Mouse (Mus musculus) CD8-positive naive resting alpha-beta T cell, adult 2 months (primary cell): ENCODE data around the gene Selenom.

Experiments
- DNase-seq, 2 experiments: peaks; one replicate each; pipeline ENCODE4 v3.0.0; 2022; ENCODE audit warnings: low read depth in 2 of 2, low spot score in 2 of 2

The Selenom gene

GRCm38 (mm10) chr11:3513291-3513690 is 1.2 kb upstream of the Selenom start:
- DNase-seq, result no peak

- DNase-seq, result no peak
Observed at GRCm38 (mm10) chr11:3515216-3515615, 732 bp downstream of the Selenom start.

GRCm38 (mm10) chr11:3515637-3516036 is 1.2 kb downstream of the Selenom start:
- DNase-seq, result no peak

GRCm38 (mm10) chr11:3516121-3516520 is 1.6 kb downstream of the Selenom start:
- no peak for DNase-seq

DNA sequence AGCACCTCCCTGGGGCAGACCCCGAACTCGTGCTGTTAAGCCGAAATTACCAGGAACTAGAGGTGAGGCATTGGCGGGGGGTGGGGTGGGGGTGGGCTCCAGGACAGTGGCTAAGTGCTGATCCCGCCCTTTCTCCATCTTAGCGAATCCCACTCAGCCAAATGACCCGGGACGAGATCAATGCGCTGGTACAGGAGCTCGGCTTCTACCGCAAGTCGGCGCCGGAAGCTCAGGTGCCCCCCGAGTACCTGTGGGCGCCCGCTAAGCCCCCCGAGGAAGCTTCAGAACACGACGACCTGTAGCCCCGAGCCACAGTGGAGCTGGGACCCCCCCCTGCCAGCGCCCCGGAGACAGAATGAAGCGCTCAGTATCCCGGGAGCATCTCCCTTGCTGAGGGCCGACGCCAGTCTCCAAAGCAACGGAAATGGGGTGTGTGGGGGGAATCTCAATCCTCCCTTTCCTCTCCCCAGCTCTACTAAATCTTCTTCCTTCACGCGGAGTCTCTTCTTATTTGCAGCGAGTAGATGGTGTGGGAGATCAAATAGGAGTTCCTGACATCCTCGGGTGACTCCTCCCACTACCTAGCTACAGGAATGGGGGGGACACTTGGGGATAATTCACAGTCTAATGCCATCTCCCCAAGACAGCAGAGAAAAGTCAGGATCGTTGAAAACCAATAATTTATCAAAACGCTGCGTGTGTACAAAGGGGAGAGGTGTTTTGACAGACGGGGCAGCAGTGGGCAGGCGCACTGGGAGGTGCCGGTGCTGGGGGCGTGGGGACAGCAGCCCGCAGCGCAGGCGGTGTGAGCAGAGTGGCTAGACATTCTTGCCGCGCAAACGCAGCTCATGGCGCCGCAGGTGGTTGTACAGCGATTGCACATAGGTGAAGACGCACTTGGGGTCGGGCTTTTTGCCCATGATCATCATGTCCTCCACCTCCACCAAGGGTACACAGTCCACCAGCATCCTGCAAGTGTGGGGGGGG is 2.7 kb downstream of the Selenom start:
- peak; percentile 33 to 34 for DNase-seq

DNA sequence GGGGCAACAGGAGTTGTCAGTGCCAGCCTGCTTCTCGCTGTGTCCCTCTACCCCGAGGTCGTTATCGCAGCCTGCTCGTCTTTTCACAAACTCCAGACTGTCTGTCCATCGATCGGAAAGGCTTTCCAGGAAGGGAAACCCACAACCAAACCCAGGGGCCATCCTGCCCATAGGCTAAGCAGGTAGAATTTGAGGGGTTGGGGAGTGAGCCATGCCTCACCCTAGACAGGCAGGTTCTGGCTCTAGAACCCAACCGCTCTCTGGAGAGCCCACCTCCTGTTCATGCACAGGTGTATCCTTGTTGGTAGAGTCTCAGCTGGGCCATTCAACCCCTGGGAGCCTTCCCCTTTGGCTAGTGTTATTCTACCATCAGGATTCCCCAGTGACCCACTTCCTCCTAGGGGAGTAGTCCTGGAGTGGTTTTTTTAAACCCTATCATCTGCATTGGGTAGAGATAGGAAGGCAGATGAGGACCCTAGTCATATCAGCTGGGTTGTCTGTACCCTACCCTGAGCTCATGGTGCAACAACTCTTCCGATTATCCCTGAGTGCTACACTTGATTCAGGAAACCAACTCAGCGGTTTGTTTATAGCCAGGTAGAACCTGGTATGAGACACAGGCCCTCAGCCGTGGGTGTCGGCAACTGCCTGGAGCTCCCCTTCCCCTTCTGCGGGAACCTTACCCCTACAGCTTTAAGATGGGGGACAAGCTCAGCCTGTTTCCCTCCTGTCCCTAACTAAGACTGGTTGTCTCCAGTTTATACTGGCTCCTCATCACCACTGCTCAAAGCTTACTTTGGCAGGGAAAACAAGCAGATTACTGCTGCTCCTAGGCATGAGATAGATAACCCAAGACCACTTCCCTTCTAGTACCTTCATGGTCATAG is 3.6 kb downstream of the Selenom start:
- DNase-seq, result no peak

DNA sequence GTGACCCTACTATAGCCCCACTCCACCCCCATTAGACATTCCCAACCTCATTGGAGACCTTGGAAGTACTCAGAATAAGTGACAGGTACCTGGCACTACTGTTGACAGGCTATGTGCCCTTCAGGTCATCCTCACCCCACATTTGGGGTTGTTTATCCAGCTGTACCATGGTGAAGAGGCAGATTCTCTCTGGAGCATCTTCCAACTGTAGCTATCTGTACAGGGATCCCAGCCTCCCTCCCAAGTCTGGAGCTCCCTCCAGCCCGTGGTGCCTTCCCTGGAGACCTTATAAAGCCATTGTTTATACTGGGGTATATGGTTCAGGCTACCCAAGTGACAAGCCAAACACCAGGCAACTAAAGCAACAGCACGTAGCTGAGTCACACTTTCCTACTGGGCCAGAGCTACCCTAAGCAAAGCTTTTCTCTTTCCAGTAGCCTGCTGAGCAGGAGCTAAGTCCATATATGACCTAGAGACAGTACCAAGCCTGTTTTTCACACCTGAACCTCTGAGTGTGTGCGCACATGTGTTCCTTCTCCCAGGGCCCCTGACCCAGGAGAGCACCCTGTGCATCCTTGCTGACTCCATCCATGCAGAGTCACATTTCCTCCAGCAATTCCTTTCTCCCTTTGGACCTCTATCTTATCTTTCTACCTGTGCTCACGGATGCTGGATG is 4.7 kb downstream of the Selenom start:
- no peak for DNase-seq

DNA sequence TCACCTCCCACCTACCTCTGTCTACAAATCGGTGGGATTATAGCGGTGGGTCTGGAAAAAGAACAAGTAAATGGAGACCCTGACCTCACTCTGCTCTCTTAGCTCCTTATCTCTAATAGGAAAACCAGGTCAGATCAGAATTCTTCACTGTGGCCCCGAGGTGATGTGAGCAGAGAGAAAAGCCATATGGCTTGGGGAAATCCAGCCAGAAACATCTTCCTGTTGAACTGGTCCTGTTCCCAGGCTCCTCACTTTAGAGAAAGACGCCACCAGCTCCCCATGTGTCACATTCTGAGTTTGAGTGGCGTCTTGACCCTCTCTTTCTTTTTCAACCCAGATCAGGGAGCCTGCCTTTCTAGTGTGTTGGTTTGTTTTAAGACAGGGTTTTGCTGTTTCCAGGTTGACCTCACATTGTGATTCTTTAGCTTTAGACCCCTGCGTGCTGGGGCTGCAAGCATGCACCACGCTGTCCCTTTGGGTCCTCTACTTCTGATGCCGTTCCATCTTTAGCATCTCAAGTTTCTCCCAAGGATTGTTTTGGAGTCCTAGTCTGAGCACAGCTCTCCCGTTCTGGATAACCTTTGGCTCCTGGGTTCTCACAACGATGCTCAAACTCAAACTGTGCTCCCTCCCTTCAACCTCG is 5.4 kb downstream of the Selenom start:
- DNase-seq, result no peak

- no peak for DNase-seq
Observed at GRCm38 (mm10) chr11:3520919-3521318, 6.4 kb downstream of the Selenom start.

DNA sequence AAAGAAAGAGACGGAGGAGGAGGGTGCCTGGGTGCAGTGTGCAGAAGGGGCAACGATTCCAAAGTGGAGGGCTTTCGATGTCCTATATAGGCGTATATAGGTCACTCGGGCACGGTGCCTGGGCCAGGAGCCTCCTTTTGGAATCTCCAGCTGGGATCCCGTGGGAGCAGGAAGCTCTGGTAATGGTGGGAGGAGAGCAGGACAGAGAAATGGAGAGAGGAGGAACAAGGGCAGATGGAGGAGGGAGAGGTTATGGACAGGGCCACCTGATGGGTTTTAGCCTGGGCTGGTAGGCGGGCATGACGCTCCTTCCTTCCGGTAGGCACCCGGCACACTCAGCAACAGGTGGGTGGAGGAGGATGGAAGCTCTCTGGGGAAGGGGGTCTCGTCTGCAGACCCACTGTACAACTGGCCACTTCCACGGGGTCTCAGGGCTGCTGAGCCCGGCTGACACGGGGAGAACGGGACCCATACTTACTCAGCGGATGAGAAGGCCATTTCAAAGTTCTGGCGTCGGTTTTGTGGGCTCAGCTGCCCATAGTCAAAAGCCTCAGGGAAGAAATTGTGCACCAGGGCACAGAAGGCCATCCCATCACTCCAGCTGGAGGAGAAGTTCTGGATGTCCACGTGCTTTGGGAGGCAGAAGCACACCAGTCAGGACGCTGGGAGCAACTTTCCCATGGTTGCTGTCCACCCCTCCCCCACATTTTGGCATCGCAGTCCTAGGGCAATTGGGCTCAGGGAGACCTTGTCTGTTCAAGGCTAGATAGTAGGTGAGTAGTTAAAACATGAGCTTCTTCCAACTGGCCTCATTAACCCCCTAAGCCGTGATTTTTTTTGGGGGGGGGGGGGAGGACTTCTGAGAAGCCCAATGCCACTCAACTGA is 7.1 kb downstream of the Selenom start:
- DNase-seq, result no peak

DNA sequence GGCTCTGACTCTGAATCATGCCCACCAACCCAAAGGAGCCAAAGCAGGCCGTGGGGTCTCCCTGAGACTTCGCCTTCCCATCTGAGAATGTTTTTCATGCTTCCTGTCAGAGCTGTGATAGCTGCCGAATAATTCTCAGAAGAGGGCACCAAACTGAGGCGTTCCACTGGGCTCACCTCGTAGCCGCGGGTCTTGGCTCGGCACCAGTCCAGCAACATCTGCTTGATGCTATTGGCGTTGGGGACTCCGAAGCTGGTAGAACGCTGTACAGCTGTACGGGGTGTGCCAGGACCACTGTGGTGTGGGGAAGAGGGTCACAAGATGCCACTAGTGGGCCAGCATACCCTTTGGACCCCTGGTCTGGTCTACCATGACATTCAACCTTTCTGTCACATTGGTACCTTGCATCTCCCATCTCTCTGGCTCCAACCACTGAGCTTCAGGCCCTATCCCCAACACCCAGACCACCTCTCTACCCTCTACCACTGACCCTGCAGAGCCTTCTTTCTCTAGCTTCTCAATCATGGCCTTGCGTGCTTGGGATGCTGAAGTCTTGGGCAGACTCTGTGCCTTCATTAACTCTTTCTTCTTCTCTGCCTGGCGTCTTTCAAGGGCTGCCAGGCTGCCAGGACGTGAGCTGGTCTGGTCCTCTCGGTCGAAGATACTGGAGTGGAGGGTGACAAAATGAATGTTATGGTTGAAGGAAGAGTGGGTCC is 8.0 kb downstream of the Selenom start:
- DNase-seq, result no peak

DNA sequence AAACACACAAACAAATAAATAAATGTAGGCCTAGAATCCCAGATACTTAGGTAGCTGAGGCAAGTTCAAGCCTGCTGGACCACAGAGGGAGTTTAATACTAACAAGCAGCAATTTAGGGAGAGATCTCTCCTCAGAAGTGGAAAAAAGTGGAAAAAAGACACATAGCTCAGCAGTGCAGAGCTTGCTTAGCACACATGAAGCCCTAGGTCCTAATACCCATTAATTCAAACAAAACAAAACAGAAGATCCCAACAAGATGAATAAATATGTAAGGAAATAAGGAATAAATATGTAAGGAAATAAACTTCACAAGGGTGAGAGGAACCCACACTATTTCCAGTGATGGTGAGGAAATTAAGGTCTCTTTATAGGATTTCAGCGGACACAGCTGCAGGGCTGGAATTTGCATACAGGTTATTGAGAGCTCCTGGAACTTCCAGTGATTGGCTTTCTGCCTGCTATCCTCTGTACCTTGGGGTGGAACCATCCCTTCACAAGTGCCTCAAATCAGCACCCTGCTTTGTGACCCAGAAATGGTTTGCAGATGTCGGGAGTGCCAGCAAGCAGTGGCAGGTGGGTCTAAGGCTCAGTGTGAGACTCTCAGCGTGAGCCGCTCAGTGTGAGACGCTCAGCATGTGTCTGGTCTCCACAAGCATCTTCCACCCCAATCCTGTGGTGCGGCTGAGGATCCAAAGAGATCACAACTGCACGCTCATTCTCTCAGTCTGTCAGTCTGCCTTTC is 9.5 kb downstream of the Selenom start:
- DNase-seq, result no peak

DNA sequence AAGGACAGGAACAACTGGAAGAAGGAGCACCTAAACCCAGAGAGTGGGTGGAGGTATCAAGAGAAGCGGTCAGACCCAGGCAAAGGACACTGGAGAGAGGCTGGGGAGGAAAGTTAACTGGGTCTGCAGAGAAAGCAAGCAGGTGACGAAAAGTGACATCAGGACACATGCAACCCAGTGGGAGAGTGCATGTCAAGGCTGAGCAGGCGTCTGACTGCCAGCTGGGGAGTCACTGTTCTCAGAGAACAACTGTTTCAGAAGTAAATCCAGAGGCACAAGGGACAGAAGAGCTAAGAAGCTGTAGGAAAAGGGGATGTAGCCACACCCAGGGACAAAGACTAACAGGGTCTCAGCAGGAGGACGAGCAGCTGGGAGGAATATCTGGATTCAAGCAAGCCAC is 11.1 kb downstream of the Selenom start:
- no peak for DNase-seq

DNA sequence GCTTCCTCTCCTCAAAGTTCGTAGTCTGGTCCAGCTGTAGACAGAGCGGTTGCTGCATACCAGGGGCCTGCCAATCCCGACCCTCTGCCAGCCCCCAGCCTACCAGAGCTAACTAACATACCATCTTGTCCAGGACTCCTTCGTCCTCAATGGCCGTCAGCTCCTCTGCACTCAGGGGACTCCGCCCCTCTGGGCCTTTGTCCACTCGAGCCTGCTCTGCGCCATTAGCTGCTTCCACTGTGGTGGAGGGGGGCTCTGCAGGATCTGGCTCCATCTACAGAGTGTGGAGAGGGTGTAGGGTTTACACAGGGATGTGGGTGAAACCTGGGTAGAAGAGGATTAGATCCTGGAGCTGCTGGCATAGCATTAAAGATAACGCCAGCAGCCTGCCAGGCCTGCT is 11.7 kb downstream of the Selenom start:
- DNase-seq, result no peak

DNA sequence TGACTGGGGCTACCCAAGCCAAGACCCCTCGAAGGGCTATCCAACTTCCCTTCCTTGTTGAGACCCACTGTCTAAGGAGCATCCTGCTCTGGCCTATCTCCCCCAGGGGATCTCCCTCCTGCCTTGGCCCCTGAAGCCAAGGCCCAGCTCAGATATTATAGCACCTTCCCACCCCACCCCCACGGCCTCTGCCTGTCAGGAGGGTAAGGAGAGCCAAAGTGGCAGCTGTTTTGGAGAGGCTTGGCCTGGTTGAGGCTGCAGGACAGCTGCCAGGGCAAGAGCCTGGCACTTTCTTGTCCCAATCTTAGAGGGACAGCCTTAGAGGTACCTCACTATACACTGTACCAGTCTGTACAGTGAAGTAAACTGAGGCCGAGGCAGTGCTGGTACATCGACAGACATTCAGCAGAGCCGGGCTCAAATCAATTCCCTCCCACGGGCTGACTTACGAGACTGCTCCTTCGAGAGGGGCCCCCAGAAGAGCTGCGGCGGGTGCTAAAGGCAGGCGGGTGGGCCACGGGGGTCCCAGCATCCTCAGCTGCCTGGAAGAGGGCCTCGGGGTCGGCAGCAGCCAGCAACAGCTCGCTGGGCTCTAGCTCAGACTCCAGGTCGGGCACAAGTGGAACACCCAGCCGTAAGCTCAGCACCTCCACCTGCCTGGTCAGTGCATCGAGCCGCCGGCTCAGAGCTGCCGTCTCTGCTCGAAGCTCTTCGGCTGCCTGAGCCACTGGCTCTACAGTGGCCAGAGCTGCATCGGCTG is 12.7 kb downstream of the Selenom start:
- no peak for DNase-seq

DNA sequence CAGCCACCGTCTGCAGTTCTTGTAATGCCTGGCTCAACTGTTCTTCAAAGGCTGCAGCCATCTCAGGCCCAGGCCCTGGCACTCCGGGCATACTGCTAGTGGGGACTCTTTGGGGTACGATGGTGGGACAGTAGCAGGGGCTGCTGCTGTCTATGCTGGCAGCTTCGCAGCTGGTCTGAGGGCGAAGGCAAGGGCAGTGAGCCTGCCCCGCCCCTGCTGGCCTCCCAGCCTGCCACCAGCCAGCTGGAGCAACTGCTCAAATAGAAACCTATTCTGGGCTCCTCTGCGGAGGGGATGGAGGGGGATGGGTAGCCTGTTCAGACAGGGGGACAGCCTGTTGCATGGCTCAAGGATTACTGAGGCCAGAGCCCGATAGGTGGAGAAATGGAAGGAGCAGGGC is 13.3 kb downstream of the Selenom start:
- no peak for DNase-seq

- no peak for DNase-seq
Observed at GRCm38 (mm10) chr11:3528208-3528607, 13.7 kb downstream of the Selenom start.
